Mouse (Mus musculus): ENCODE measurements around the gene Pitpnm2.

GRCm38 (mm10) chr5:124214516-124215145 is 34.9 kb downstream of the Pitpnm2 start:
- TF ChIP-seq GATA1 (IDR thresholded peaks at IDR 0.05; ENCODE audit: borderline replicate concordance, low read length) (no peak), TAL1 (conservative IDR thresholded peaks at IDR 0.05; ENCODE audit: low read depth, low read length) (no peak)

All from G1E (cell line).